Mouse (Mus musculus) embryonic facial prominence, embryonic 11.5 days (tissue): Measurements from ENCODE around the gene Vat1. TPM values are rescaled to one million over a fixed set of nuclear protein-coding genes. Genes with fewer than 3 reads are reported as not detected.
A peak's percentile ranks its signal among the peaks of the same experiment; 100 is the strongest.
"Not testable (repeated sequence)": the region's sequence is repeated elsewhere in the genome, so short reads cannot be mapped to it uniquely, and the experiment has no call there.

ENCODE experiments used
- ATAC-seq: fragments of 200-750 bp; cut with Nextera tagmentation; replicated peaks from 2 replicates; pipeline ENCODE4 v1.8.0; 2017; ENCODE audit warnings: low read depth; ENCODE audit not compliant: insufficient number of reproducible peaks, low FRiP score, low TSS enrichment
- DNase-seq: peaks from one replicate; pipeline ENCODE4 v3.0.0-alpha.2; 2015; ENCODE audit warnings: low spot score
- H3K27ac ChIP-seq: fragments of 300-500 bp; sonication (generic); replicated peaks from 2 replicates; pipeline ENCODE4 v1.5.1; 2014; ENCODE audit warnings: mild to moderate bottlenecking, low read depth, low read length, control low read depth
- H3K27me3 ChIP-seq: fragments of 300-500 bp; sonication (generic); 2 replicates; pipeline ENCODE4 v1.6.1; 2014; ENCODE audit warnings: mild to moderate bottlenecking, low read length, moderate library complexity, mixed read lengths; ENCODE audit not compliant: control insufficient read depth, insufficient read depth
- H3K36me3 ChIP-seq: fragments of 300-500 bp; sonication (generic); replicated peaks from 2 replicates; pipeline ENCODE4 v1.6.1; 2014; ENCODE audit warnings: low read depth, mild to moderate bottlenecking, low read length, moderate library complexity, mixed read lengths; ENCODE audit not compliant: control insufficient read depth, insufficient read depth
- H3K4me1 ChIP-seq: fragments of 300-500 bp; sonication (generic); 2 replicates; pipeline ENCODE4 v1.6.1; 2014; ENCODE audit warnings: low read length, mixed read lengths; ENCODE audit not compliant: control insufficient read depth, insufficient read depth
- H3K4me2 ChIP-seq: fragments of 300-500 bp; sonication (generic); 2 replicates; pipeline ENCODE4 v1.6.1; 2014; ENCODE audit warnings: low read depth, mild to moderate bottlenecking, control low read depth, low read length, moderate library complexity
- H3K4me3 ChIP-seq: fragments of 300-500 bp; sonication (generic); 2 replicates; pipeline ENCODE4 v1.5.1; 2014; ENCODE audit warnings: low read depth, low read length, control low read depth
- H3K9ac ChIP-seq: fragments of 300-500 bp; sonication (generic); replicated peaks from 2 replicates; pipeline ENCODE4 v1.6.1; 2014; ENCODE audit warnings: mild to moderate bottlenecking, control low read depth, low read length
- H3K9me3 ChIP-seq: fragments of 300-500 bp; sonication (generic); replicated peaks from 2 replicates; pipeline ENCODE4 v1.6.1; 2016; ENCODE audit warnings: mild to moderate bottlenecking, low read length, inconsistent platforms, mixed read lengths; ENCODE audit not compliant: control insufficient read depth
- WGBS: fragments of 180-500 bp; shearing (Covaris S2); extraction: QIAGEN DNeasy Blood & Tissue Kit; methylation state at CpG from one replicate; pipeline ENCODE4 v1.1.7; 2014; 5-methylcytosine and 5-hydroxymethylcytosine counted together
- polyA plus RNA-seq: library from polyadenylated mRNA; unstranded; fragments of >200 nt; fragmentation: Nextera tagmentation; extraction: Ambion mirVana; gene quantifications from 2 replicates; pipeline ENCODE4 v1.2.1, GENCODE M21; 2014

Vat1 gene
- polyA plus RNA-seq, 1 experiment from 2014 or later: 20.9 TPM

DNA sequence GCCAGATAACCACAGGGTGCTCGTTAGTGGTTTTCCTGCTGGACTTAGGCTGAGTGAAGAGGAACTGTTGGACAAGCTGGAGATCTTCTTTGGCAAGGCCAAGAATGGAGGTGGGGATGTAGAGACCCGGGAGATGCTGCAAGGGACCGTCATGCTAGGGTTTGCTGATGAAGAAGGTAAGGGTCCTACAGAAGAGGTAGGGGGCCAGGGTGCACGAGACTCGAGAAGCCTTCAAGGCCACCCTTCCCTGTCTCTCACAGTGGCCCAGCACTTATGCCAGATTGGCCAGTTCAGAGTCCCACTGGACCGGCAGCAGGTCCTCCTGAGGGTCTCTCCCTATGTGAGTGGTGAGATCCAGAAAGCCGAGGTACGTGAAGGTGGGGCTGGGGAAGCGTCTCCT is 8.4 kb downstream of the Vat1 start:
- H3K4me2 ChIP-seq: no peak overlapping the region
- no peak overlapping the region for H3K9ac ChIP-seq
- no peaks in the 10 kb centered on the region for H3K9me3 ChIP-seq
- no peaks in the 10 kb centered on the region for H3K36me3 ChIP-seq
- DNase-seq (no peak), ATAC-seq (no peak)
- no peaks in the 10 kb centered on the region for H3K27me3 ChIP-seq
- H3K4me1 ChIP-seq: peaks cover 7% of the 10 kb centered on the region; the same call in 1 of the 2 replicates
- no peak overlapping the region for H3K27ac ChIP-seq
- WGBS: 85% methylated on average over 9 of the region's 9 CpGs
- no peak overlapping the region for H3K4me3 ChIP-seq

GRCm38 (mm10) chr11:101455627-101456026 is 10.4 kb downstream of the Vat1 start:
- no peak overlapping the region for H3K27ac ChIP-seq
- no peak for DNase-seq

DNA sequence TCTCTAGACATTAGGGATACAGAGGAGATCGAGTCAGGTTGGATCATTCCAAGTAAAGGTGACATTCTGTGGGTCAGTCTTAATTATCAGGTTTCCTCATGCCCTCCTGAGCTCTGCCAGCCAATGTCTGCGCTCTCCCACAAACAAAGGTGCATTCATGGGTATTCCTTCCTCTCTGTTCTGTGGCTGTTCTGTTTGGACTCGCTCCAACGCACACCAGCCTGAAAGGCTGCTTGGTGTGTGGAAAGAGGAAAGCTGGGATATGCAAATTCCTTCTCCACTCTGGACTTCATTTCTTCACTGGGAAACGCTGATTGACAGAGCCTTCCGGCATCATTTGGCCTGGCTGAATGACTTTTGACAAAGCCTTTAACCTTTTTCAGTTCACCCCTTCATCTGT is 11.3 kb downstream of the Vat1 start:
- H3K27ac ChIP-seq: no peak overlapping the region
- 0 out of 2 replicates have a peak overlapping the region, but pooled peaks have one; percentile 29 for H3K9ac ChIP-seq
- H3K9me3 ChIP-seq: no peaks in the 10 kb centered on the region
- ATAC-seq: no peak
- peaks cover 2% of the 10 kb centered on the region; the same call in 1 of the 2 replicates for H3K4me1 ChIP-seq
- no peak overlapping the region for H3K4me3 ChIP-seq
- 27% methylated on average over 6 of the region's 6 CpGs for WGBS
- no peaks in the 10 kb centered on the region for H3K27me3 ChIP-seq
- no peak overlapping the region for H3K4me2 ChIP-seq
- no peak for DNase-seq
- H3K36me3 ChIP-seq: no peaks in the 10 kb centered on the region

More at GRCm38 (mm10) chr11:101455627-101456026, 10.4 kb downstream of the Vat1 start:
- 84% methylated on average over 7 of the region's 7 CpGs for WGBS
- Histone ChIP-seq H3K27me3 (no peaks in the 10 kb centered on the region), H3K4me2 (no peak overlapping the region), H3K9me3 (no peaks in the 10 kb centered on the region), H3K4me3 (no peak overlapping the region), H3K4me1 (peaks cover 4% of the 10 kb centered on the region; the same call in 1 of the 2 replicates), H3K9ac (no peak overlapping the region), H3K36me3 (no peaks in the 10 kb centered on the region)
- ATAC-seq: no peak

DNA sequence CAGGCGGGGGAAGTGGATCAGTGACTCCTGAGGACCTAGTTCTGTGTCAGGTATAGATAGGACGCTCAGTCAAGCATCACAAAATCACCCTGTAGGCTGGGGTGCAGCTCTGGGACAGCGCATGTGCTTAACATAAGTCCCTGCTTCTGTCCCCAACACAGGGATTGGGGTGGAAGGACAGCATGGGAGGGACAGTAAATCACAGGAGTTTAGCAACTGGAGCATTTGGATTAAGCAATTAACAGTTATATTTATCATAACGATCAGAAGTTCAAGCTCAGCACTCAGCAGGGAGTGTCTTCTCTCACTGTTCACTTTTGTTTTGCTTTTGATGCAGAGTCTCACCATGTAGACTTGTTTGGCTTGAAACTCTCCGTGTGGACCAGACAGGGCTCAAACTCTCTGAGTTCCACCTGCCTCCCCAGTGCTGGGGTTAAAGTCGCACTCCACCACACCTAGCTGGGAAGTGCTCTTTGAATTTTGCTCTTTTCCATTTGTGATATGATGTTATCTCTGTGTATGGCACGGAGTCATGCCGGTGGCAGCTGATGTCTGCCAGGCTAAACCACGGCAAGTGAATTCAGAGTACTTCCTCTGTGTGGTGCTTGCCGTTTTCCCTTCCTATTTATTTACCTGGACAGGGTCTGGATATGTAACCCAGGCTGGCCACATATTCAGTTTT is 13.8 kb downstream of the Vat1 start:
- no peak for ATAC-seq
- Histone ChIP-seq H3K9ac (no peak overlapping the region), H3K4me2 (no peak overlapping the region), H3K27me3 (no peaks in the 10 kb centered on the region), H3K4me1 (no peaks in the 10 kb centered on the region; the same call in 1 of the 2 replicates), H3K9me3 (no peaks in the 10 kb centered on the region), H3K36me3 (no peaks in the 10 kb centered on the region), H3K4me3 (no peak overlapping the region), H3K27ac (no peak overlapping the region)
- 73% methylated on average over 10 of the region's 10 CpGs for WGBS
- no peak for DNase-seq

GRCm38 (mm10) chr11:101451536-101451935 is 14.5 kb downstream of the Vat1 start:
- no peak overlapping the region for H3K4me3 ChIP-seq
- no peak overlapping the region for H3K9ac ChIP-seq
- H3K9me3 ChIP-seq: no peaks in the 10 kb centered on the region
- H3K27ac ChIP-seq: no peak overlapping the region
- H3K27me3 ChIP-seq: no peaks in the 10 kb centered on the region
- WGBS: 93% methylated on average over 10 of the region's 10 CpGs
- H3K36me3 ChIP-seq: no peaks in the 10 kb centered on the region
- no peak for DNase-seq
- no peak overlapping the region for H3K4me2 ChIP-seq
- no peak for ATAC-seq
- no peaks in the 10 kb centered on the region; the same call in 1 of the 2 replicates for H3K4me1 ChIP-seq

- Histone ChIP-seq H3K9me3 (no peaks in the 10 kb centered on the region), H3K36me3 (no peaks in the 10 kb centered on the region), H3K4me3 (no peak overlapping the region), H3K27me3 (no peaks in the 10 kb centered on the region), H3K4me1 (no peaks in the 10 kb centered on the region), H3K9ac (no peak overlapping the region), H3K4me2 (no peak overlapping the region), H3K27ac (no peak overlapping the region)
- ATAC-seq: no peak
- no peak for DNase-seq
- 81% methylated on average over 3 of the region's 3 CpGs for WGBS
These were observed 15.6 kb downstream of the Vat1 start for GRCm38 (mm10) chr11:101450394-101450793.

- not testable (repeated sequence) for ATAC-seq, H3K27ac ChIP-seq, H3K4me2 ChIP-seq, DNase-seq, H3K4me3 ChIP-seq, H3K27me3 ChIP-seq, H3K9ac ChIP-seq, H3K36me3 ChIP-seq, H3K4me1 ChIP-seq, H3K9me3 ChIP-seq
- WGBS: 81% methylated on average over 4 of the region's 4 CpGs
These were observed 16.4 kb downstream of the Vat1 start for GRCm38 (mm10) chr11:101449596-101449995.

DNA sequence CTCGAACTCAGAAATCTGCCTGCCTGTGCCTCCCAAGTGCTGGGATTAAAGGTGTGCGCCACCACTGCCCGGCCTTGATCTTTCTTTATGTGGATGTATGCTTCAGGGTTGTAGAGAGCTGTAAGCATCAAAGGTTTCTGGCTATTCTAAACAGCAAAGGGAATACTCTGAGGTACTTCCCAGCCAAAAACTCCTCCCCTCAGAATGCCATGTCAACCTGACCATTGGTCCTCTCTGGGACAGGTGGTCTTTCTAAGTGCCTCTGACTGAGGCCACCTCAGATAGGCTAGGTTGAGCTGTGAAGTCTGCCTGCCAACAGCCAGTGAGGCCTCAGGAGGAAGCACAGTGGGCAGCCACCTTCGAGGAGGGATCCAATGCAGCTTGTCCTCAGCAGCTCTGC is 17.1 kb downstream of the Vat1 start:
- Histone ChIP-seq H3K4me3 (no peak overlapping the region), H3K4me1 (no peaks in the 10 kb centered on the region), H3K9ac (no peak overlapping the region), H3K27me3 (no peaks in the 10 kb centered on the region), H3K4me2 (no peak overlapping the region), H3K27ac (no peak overlapping the region), H3K36me3 (peaks cover 7% of the 10 kb centered on the region), H3K9me3 (no peaks in the 10 kb centered on the region)
- DNase-seq (no peak), ATAC-seq (no peak)
- 83% methylated on average over 4 of the region's 4 CpGs for WGBS
